Mouse (Mus musculus) intestine, embryonic 14.5 days (tissue): ENCODE results near the gene Klk8. TPM values are rescaled to one million over a fixed set of nuclear protein-coding genes. Genes with fewer than 3 reads are reported as not detected.

Experiments used
- ATAC-seq: fragments of 200-750 bp; cut with Nextera tagmentation; replicated peaks from 2 replicates; pipeline ENCODE4 v1.8.0; 2017; ENCODE audit warnings: low read depth, moderate number of reproducible peaks, moderate TSS enrichment, moderate library complexity; ENCODE audit not compliant: low FRiP score, low TSS enrichment
- DNase-seq: peaks from one replicate; pipeline ENCODE4 v3.0.0-alpha.2; 2018; ENCODE audit warnings: low spot score
- H3K27ac ChIP-seq: fragments of 300-500 bp; sonication (generic); 2 replicates; pipeline ENCODE4 v1.5.1; 2014; ENCODE audit warnings: low read depth, mild to moderate bottlenecking, control low read depth
- H3K27me3 ChIP-seq: fragments of 300-500 bp; sonication (generic); replicated peaks from 2 replicates; pipeline ENCODE4 v1.6.1; 2014; ENCODE audit warnings: low read length, control low read depth; ENCODE audit not compliant: control insufficient read depth, insufficient read depth
- H3K36me3 ChIP-seq: fragments of 300-500 bp; sonication (generic); 2 replicates; pipeline ENCODE4 v1.6.1; 2014; ENCODE audit warnings: low read length, control low read depth; ENCODE audit not compliant: control insufficient read depth, insufficient read depth
- H3K4me1 ChIP-seq: fragments of 300-500 bp; sonication (generic); replicated peaks from 2 replicates; pipeline ENCODE4 v1.6.1; 2014; ENCODE audit warnings: low read length, control low read depth, mixed read lengths; ENCODE audit not compliant: control insufficient read depth, insufficient read depth
- H3K4me2 ChIP-seq: fragments of 300-500 bp; sonication (generic); 2 replicates; pipeline ENCODE4 v1.6.1; 2014; ENCODE audit warnings: low read length
- H3K4me3 ChIP-seq: fragments of 300-500 bp; sonication (generic); 2 replicates; pipeline ENCODE4 v1.5.1; 2014; ENCODE audit warnings: low read depth, low read length, control low read depth, mixed read lengths
- H3K9ac ChIP-seq: fragments of 300-500 bp; sonication (generic); 2 replicates; pipeline ENCODE4 v1.6.1; 2014; ENCODE audit warnings: mild to moderate bottlenecking, low read length
- H3K9me3 ChIP-seq: fragments of 300-500 bp; sonication (generic); 2 replicates; pipeline ENCODE4 v1.6.1; 2016; ENCODE audit warnings: low read length, control low read depth; ENCODE audit not compliant: control insufficient read depth
- WGBS: fragments of 180-500 bp; shearing (Covaris S2); extraction: QIAGEN DNeasy Blood & Tissue Kit; methylation state at CpG from one replicate; pipeline ENCODE4 v1.1.7; 2014; 5-methylcytosine and 5-hydroxymethylcytosine counted together
- polyA plus RNA-seq: library from polyadenylated mRNA; unstranded; fragments of >200 nt; fragmentation: Nextera tagmentation; extraction: Ambion mirVana; gene quantifications from 2 replicates; pipeline ENCODE4 v1.2.1, GENCODE M21; 2014

Klk8 gene
- polyA plus RNA-seq, 1 experiment from 2014 or later, result 26.7 TPM

DNA sequence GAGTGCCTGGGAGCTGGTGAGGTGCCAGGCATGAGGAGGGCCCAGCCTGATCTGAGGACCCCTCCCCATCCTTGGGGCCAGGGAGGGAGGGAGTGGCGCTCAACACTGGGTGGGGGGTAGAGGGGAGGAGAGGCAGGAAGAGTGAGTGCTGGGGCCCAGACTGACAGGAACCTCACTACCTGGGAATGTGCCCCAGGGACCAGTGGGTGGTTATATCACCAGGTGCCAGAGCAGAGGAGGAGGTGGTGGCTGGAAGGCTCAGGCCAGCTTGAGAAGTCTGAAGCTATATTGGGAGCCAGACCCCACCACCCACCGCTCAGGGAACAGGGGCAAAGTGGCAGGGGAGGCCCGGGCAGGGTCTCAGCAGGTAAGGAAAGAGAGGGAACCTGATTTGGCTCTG lies 44.3 kb downstream of the Klk8 start, which contains the start of gene Klk5:
TSS of gene Klk5 (plus strand) at position 271 of the 400 bp plus-strand sequence.
- no peak within 1 kb of the TSS for H3K27ac ChIP-seq
- WGBS, result 46% methylated on average over 3 of the region's 3 CpGs
- H3K9me3 ChIP-seq, result no peaks in the 10 kb centered on the region
- no peaks in the 10 kb centered on the region for H3K36me3 ChIP-seq
- no peak within 1 kb of the TSS for H3K4me3 ChIP-seq
- H3K9ac ChIP-seq, result no peak within 1 kb of the TSS
- H3K27me3 ChIP-seq, result no peaks in the 10 kb centered on the region
- no peaks in the 10 kb centered on the region for H3K4me1 ChIP-seq
- DNase-seq (no peak), ATAC-seq (no peak)
- no peak within 1 kb of the TSS for H3K4me2 ChIP-seq

GRCm38 (mm10) chr7:43843801-43844200 lies 46.4 kb downstream of the Klk8 start:
- DNase-seq, result no peak
- Histone ChIP-seq H3K36me3 (no peaks in the 10 kb centered on the region), H3K27me3 (no peaks in the 10 kb centered on the region), H3K4me2 (no peak overlapping the region), H3K9me3 (no peaks in the 10 kb centered on the region), H3K4me3 (no peak overlapping the region), H3K27ac (no peak overlapping the region), H3K9ac (no peak overlapping the region), H3K4me1 (no peaks in the 10 kb centered on the region)
- ATAC-seq, result no peak
- 85% methylated on average over 4 of the region's 4 CpGs for WGBS

DNA sequence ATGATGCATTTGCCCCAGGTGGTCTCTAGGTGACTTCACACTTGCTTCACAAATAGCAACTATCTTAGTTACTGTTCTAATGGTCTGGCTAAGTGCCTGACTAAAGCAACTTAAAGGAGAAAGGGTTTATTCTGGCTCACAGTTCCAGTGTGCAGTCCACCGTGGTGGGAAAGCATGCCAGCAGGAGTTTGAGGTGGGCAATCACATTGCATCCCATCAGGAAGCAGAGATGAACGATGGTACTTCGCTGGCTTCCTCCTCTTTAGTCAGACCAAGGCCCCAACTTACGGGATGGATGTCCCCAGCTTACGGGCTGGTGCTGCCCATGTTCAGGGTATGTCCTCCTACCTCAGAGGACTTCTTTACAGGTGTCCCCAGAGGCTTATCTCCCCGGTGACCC lies 54.2 kb downstream of the Klk8 start:
- WGBS, result 86% methylated on average over 6 of the region's 6 CpGs
- ATAC-seq, result no peak

More for the DNA sequence above, 54.2 kb downstream of the Klk8 start:
- Histone ChIP-seq H3K4me3 (no peak overlapping the region), H3K27ac (no peak overlapping the region), H3K9ac (no peak overlapping the region), H3K4me1 (no peaks in the 10 kb centered on the region), H3K36me3 (no peaks in the 10 kb centered on the region), H3K4me2 (no peak overlapping the region), H3K27me3 (no peaks in the 10 kb centered on the region), H3K9me3 (no peaks in the 10 kb centered on the region)
- DNase-seq, result no peak

Other genes starting within 250 kb of the Klk8 start
- gene Zfp658, start 235.3 kb upstream of the Klk8 start, polyA plus RNA-seq, result 3.4 and 3.8 TPM in 2 replicates
- gene Zfp719, start 218.0 kb upstream of the Klk8 start, polyA plus RNA-seq, result 12.4 TPM in 2 replicates
- gene Zfp819, start 190.4 kb upstream of the Klk8 start, polyA plus RNA-seq, result not detected in 2 replicates
- gene Ceacam18, start 162.9 kb upstream of the Klk8 start, polyA plus RNA-seq, result 2.3 and 3.5 TPM in 2 replicates
- 1.2 and 1.7 TPM in 2 replicates for gene Siglece, start 137.4 kb upstream of the Klk8 start, polyA plus RNA-seq
- 9.4 and 9.8 TPM in 2 replicates for gene Ctu1, start 125.6 kb upstream of the Klk8 start, polyA plus RNA-seq
- 0.26 and 0.39 TPM in 2 replicates for gene Klk14, start 107.2 kb upstream of the Klk8 start, polyA plus RNA-seq
- 0.86 and 1.2 TPM in 2 replicates for gene Klk13, start 85.0 kb upstream of the Klk8 start, polyA plus RNA-seq
- gene Klk12, start 28.7 kb upstream of the Klk8 start, polyA plus RNA-seq, result not detected in 2 replicates
- not detected in 2 replicates for gene Klk11, start 23.0 kb upstream of the Klk8 start, polyA plus RNA-seq
- 1.1 and 1.4 TPM in 2 replicates for gene Klk10, start 16.5 kb upstream of the Klk8 start, polyA plus RNA-seq
- gene Klk9, start 5.7 kb upstream of the Klk8 start, polyA plus RNA-seq, result not detected in 2 replicates
- gene Klk7, start 13.7 kb downstream of the Klk8 start, polyA plus RNA-seq, result 0.12 TPM in 1 of 2 replicates, not detected in the other
- 0.16 TPM in 1 of 2 replicates, not detected in the other for gene Klk6, start 26.9 kb downstream of the Klk8 start, polyA plus RNA-seq
- not detected in 2 replicates for gene Klk5, start 44.4 kb downstream of the Klk8 start, polyA plus RNA-seq
- not detected in 2 replicates for gene Klk4, start 83.6 kb downstream of the Klk8 start, polyA plus RNA-seq
- gene Klk15, start 136.2 kb downstream of the Klk8 start, polyA plus RNA-seq, result not detected in 2 replicates
- gene Klk1b8, start 153.1 kb downstream of the Klk8 start, polyA plus RNA-seq, result not detected in 2 replicates
- not detected in 2 replicates for gene Klk1b1, start 169.2 kb downstream of the Klk8 start, polyA plus RNA-seq
- not detected in 2 replicates for gene Klk1b9, start 178.5 kb downstream of the Klk8 start, polyA plus RNA-seq
- not detected in 2 replicates for gene Klk1b11, start 198.3 kb downstream of the Klk8 start, polyA plus RNA-seq
- not detected in 2 replicates for gene Klk1b26, start 214.6 kb downstream of the Klk8 start, polyA plus RNA-seq